Mouse (Mus musculus) embryonic facial prominence, embryonic 12.5 days (tissue): ENCODE results near the gene D17Wsu92e. TPM values are rescaled to one million over a fixed set of nuclear protein-coding genes. Genes with fewer than 3 reads are reported as not detected.

Source experiments
- ATAC-seq: fragments of 200-750 bp; cut with Nextera tagmentation; 2 replicates; pipeline ENCODE4 v1.8.0; 2017; ENCODE audit not compliant: insufficient number of reproducible peaks, insufficient read depth, low FRiP score, low TSS enrichment
- H3K27ac ChIP-seq: fragments of 300-500 bp; sonication (generic); 2 replicates; pipeline ENCODE4 v1.5.1; 2016; ENCODE audit warnings: mild to moderate bottlenecking
- H3K27me3 ChIP-seq: fragments of 300-500 bp; sonication (generic); 2 replicates; pipeline ENCODE4 v1.6.1; 2016; ENCODE audit warnings: mild to moderate bottlenecking, moderate library complexity
- H3K36me3 ChIP-seq: fragments of 300-500 bp; sonication (generic); 2 replicates; pipeline ENCODE4 v1.6.1; 2016; ENCODE audit warnings: mild to moderate bottlenecking
- H3K4me1 ChIP-seq: fragments of 300-500 bp; sonication (generic); 2 replicates; pipeline ENCODE4 v1.6.1; 2016
- H3K4me2 ChIP-seq: fragments of 300-500 bp; sonication (generic); replicated peaks from 2 replicates; pipeline ENCODE4 v1.6.1; 2016; ENCODE audit warnings: mild to moderate bottlenecking, moderate library complexity
- H3K4me3 ChIP-seq: fragments of 300-500 bp; sonication (generic); 2 replicates; pipeline ENCODE4 v1.5.1; 2016; ENCODE audit warnings: mild to moderate bottlenecking
- H3K9ac ChIP-seq: fragments of 300-500 bp; sonication (generic); 2 replicates; pipeline ENCODE4 v1.6.1; 2016; ENCODE audit warnings: mild to moderate bottlenecking, moderate library complexity
- H3K9me3 ChIP-seq: fragments of 300-500 bp; sonication (generic); 2 replicates; pipeline ENCODE4 v1.6.1; 2016; ENCODE audit warnings: mild to moderate bottlenecking, moderate library complexity
- WGBS: fragments of 180-500 bp; shearing (Covaris S2); methylation state at CpG from one replicate; pipeline ENCODE4 v1.1.7; 2016; 5-methylcytosine and 5-hydroxymethylcytosine counted together
- polyA plus RNA-seq: library from polyadenylated mRNA; unstranded; fragments of >200 nt; fragmentation: Nextera tagmentation; extraction: Ambion mirVana; gene quantifications from 2 replicates; pipeline ENCODE4 v1.2.1, GENCODE M21; 2016

The D17Wsu92e gene
- polyA plus RNA-seq, 1 experiment from 2014 or later, result 18.9 TPM

DNA sequence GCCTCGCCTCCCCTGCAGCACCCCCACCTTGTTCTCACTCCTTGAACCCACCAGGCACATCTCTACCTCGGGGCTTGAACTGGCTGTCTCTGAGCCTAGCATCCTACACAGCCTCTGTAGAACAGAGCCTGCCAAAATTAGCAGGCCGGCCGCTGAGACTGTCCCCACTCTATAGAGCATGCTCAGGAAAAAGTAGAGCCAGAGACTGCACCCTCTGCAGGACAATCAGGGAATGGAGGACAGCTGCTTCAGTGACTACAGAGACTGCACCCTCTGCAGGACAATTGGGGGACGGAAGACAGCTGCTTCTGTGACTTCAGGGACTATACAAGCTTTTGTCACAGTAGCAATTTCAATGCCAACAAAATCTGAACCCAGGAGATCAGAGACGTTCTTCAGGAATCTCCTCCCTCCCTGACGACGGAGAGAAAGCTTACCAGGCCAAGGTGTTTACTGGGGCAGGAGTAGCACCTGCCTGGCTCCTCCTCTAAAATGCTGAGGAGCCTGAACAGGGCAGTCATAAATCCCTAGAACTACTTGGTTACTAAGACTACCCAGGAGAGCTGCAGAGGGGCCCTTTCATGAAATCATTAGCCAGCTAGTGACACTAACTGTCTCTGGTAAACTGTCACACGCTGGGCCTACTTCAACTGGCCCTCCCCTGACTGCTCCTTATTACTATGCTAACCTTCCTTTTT, 58.7 kb downstream of the D17Wsu92e start:
- Histone ChIP-seq H3K27ac (no peak overlapping the region), H3K9ac (peak overlapping the region; percentile 27; the same call in 1 of the 2 replicates), H3K4me3 (no peak overlapping the region), H3K27me3 (no peaks in the 10 kb centered on the region), H3K4me1 (0 out of 2 replicates have a peak, but pooled peaks cover 4% of the 10 kb centered on the region), H3K36me3 (peaks cover 30% of the 10 kb centered on the region), H3K9me3 (peaks cover 7% of the 10 kb centered on the region; the same call in 1 of the 2 replicates), H3K4me2 (no peak overlapping the region)
- 38% methylated on average over 9 of the region's 9 CpGs for WGBS
- ATAC-seq, result no peak

DNA sequence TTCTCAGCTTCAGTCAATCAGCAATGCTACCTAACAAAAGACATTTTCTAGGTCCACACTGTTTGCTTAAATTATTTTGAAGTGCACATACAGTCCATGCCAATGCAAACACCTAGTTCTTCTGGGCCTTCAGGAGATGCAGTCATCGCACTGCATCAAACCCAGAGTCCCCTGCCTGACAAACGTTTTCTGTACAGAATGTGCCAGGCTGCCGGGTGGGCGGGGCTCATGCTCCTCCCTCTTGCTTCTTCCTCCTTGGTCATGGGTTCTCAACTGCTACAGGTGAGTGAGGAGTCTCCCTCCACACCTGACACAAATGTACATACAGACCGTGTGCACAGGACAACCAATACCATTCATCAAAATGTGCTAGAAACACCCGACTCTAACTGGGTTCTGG, 60.3 kb downstream of the D17Wsu92e start:
- Histone ChIP-seq H3K27ac (no peak overlapping the region), H3K27me3 (no peaks in the 10 kb centered on the region), H3K9me3 (peaks cover 7% of the 10 kb centered on the region; the same call in 1 of the 2 replicates), H3K9ac (no peak overlapping the region), H3K4me3 (no peak overlapping the region), H3K4me2 (no peak overlapping the region), H3K36me3 (peaks cover 15% of the 10 kb centered on the region), H3K4me1 (0 out of 2 replicates have a peak, but pooled peaks cover 4% of the 10 kb centered on the region)
- WGBS, result 72% methylated on average over 6 of the region's 6 CpGs
- no peak for ATAC-seq

- Histone ChIP-seq H3K9ac (no peak overlapping the region), H3K9me3 (no peaks in the 10 kb centered on the region), H3K27me3 (no peaks in the 10 kb centered on the region), H3K4me2 (no peak overlapping the region), H3K4me3 (no peak overlapping the region), H3K36me3 (peaks cover 29% of the 10 kb centered on the region), H3K4me1 (peaks cover 2% of the 10 kb centered on the region; the same call in 1 of the 2 replicates), H3K27ac (no peak overlapping the region)
- WGBS, result 87% methylated on average over 8 of the region's 8 CpGs
- no peak for ATAC-seq
Measured at GRCm38 (mm10) chr17:27751314-27752202, 68.9 kb downstream of the D17Wsu92e start.

DNA sequence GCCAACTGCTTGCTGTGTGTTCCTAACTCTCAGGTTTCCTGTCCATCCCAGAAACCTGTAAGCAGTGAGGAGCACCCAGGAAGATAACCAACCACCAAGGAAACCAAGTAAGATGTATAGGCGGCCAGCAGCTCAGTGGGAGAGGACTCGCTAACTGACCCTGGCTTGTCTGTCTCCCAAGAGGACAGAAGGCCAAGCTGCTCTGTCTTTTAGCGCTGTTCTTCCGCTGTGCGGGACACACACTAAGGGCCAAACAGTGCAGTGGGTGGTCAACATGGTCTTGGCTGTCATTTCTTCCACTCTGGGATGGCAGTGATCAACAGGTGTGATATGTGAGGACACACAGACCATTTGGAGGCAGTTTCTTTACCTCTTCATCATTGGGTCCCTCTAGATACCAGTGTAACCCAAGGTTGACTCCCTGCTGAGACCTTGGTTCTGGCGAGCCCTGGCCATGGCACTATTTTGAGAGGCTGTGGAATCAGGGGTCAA, 70.0 kb downstream of the D17Wsu92e start:
- H3K4me3 ChIP-seq, result no peak overlapping the region
- H3K4me1 ChIP-seq, result peaks cover 7% of the 10 kb centered on the region; the same call in 1 of the 2 replicates
- no peaks in the 10 kb centered on the region for H3K27me3 ChIP-seq
- H3K4me2 ChIP-seq, result no peak overlapping the region
- H3K36me3 ChIP-seq, result peaks cover 29% of the 10 kb centered on the region
- ATAC-seq, result no peak
- H3K27ac ChIP-seq, result no peak overlapping the region
- no peaks in the 10 kb centered on the region for H3K9me3 ChIP-seq
- H3K9ac ChIP-seq, result no peak overlapping the region
- WGBS, result 89% methylated on average over 6 of the region's 6 CpGs

GRCm38 (mm10) chr17:27748123-27748522, 72.3 kb downstream of the D17Wsu92e start:
- 86% methylated on average over 2 of the region's 2 CpGs for WGBS
- H3K4me1 ChIP-seq, result peaks cover 7% of the 10 kb centered on the region; the same call in 1 of the 2 replicates
- H3K9me3 ChIP-seq, result no peaks in the 10 kb centered on the region
- H3K27ac ChIP-seq, result no peak overlapping the region
- no peak; the same call in 1 of the 2 replicates for ATAC-seq
- H3K27me3 ChIP-seq, result no peaks in the 10 kb centered on the region
- H3K9ac ChIP-seq, result no peak overlapping the region
- H3K4me2 ChIP-seq, result no peak overlapping the region
- peaks cover 26% of the 10 kb centered on the region for H3K36me3 ChIP-seq
- no peak overlapping the region for H3K4me3 ChIP-seq

DNA sequence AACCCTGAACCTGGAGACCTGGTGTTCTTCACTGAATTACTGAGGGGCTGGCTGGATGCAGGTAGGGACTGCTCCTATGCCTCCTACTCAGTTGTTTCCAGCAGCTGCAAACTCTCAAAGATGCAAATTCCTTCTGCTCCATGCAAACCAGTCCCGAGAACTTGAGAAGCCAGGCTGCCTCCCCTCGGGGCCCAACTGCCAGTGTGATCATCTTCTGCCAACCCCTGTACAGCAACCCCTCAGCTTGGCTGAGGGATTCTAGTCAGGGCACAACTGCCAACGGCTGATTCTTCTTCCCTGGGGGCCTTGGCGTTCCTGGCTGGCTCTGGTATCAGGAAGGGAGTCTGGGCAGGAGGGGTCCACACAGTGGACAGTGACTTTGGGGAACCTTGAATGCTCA, 74.0 kb downstream of the D17Wsu92e start:
- Histone ChIP-seq H3K4me3 (no peak overlapping the region), H3K4me2 (no peak overlapping the region), H3K27ac (no peak overlapping the region; the same call in 1 of the 2 replicates), H3K4me1 (peaks cover 7% of the 10 kb centered on the region; the same call in 1 of the 2 replicates), H3K9ac (no peak overlapping the region), H3K27me3 (no peaks in the 10 kb centered on the region), H3K9me3 (no peaks in the 10 kb centered on the region), H3K36me3 (peaks cover 10% of the 10 kb centered on the region; the same call in 1 of the 2 replicates)
- ATAC-seq, result no peak
- 44% methylated on average over 4 of the region's 4 CpGs for WGBS

- H3K9ac ChIP-seq, result no peak overlapping the region
- 91% methylated on average over 6 of the region's 6 CpGs for WGBS
- 0 out of 2 replicates have a peak, but pooled peaks cover 3% of the 10 kb centered on the region for H3K36me3 ChIP-seq
Measured at GRCm38 (mm10) chr17:27740961-27741360, 79.5 kb downstream of the D17Wsu92e start.

DNA sequence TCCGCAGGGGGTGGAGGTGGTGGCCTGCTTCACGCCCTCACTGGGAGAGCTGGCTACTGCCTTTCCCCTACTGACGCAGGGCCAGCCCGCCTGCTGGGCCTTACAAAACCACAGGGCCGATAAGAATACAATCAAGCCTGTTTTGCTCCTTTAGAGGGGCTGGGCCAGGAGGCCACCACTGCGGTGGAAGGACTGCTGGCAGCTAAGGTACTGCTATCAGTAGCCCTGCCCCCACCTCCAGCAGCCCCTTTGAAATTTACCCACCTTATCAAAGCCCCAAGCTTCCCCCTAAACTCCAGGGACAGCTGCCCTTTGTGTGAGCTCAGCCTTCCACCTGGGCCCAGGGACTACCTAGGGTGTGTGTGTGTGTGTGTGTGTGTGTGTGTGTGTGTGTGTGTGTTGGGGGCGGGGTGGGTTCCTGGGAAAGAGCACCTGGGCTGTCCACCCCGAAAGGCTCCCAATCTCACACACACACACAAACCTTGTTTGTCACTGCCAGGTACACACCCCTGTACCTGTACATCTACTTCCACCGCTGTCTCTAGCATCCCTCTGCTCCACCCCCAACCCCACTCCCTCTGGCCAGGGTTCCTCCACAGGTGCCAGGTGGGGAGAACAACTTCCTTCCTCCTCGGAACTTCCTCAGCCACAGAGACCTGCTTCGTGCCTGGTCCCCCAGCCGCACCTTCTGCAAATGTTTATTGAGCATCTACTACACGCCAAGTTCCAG, 85.9 kb downstream of the D17Wsu92e start:
- no peaks in the 10 kb centered on the region for H3K36me3 ChIP-seq
- H3K27me3 ChIP-seq, result peaks cover 8% of the 10 kb centered on the region; the same call in 1 of the 2 replicates
- no peak overlapping the region for H3K4me3 ChIP-seq
- H3K9ac ChIP-seq, result no peak overlapping the region
- no peak overlapping the region for H3K27ac ChIP-seq
- 19% methylated on average over 12 of the region's 13 CpGs for WGBS
- ATAC-seq, result no peak
- H3K4me2 ChIP-seq, result no peak overlapping the region
- H3K4me1 ChIP-seq, result no peaks in the 10 kb centered on the region
- peaks cover 2% of the 10 kb centered on the region; the same call in 1 of the 2 replicates for H3K9me3 ChIP-seq

More at GRCm38 (mm10) chr17:27740961-27741360, 79.5 kb downstream of the D17Wsu92e start:
- H3K9me3 ChIP-seq, result no peaks in the 10 kb centered on the region
- H3K4me2 ChIP-seq, result no peak overlapping the region
- H3K27ac ChIP-seq, result no peak overlapping the region
- no peaks in the 10 kb centered on the region for H3K27me3 ChIP-seq
- no peaks in the 10 kb centered on the region for H3K4me1 ChIP-seq
- H3K4me3 ChIP-seq, result no peak overlapping the region
- no peak for ATAC-seq

GRCm38 (mm10) chr17:27732694-27733093, 87.8 kb downstream of the D17Wsu92e start:
- H3K9me3 ChIP-seq, result peaks cover 2% of the 10 kb centered on the region; the same call in 1 of the 2 replicates

DNA sequence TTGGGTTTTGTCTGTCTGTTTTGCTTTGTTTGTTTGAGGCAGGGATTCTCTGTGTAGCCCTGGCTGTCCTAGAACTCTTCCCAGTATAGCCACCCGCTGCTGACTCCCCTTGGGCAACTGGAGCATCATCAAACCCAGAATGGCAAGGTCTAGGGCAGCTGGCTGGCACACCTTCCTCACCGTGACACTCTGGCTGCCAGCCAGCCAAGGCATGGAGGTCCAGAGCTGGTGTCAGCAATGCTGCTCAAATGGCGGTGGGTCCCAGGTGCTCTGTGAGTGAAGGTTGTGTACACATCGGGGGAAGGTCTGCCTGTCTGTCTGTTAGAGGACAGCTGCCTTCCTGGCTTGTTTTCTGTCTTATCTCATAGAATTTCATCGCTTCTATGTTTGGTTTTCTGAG, 88.3 kb downstream of the D17Wsu92e start:
- Histone ChIP-seq H3K36me3 (no peaks in the 10 kb centered on the region), H3K27ac (no peak overlapping the region), H3K9me3 (peaks cover 2% of the 10 kb centered on the region; the same call in 1 of the 2 replicates), H3K4me2 (no peak overlapping the region), H3K27me3 (peaks cover 8% of the 10 kb centered on the region; the same call in 1 of the 2 replicates), H3K9ac (no peak overlapping the region), H3K4me1 (no peaks in the 10 kb centered on the region), H3K4me3 (no peak overlapping the region)
- WGBS, result 82% methylated on average over 5 of the region's 5 CpGs
- no peak for ATAC-seq

More at GRCm38 (mm10) chr17:27732694-27733093, 87.8 kb downstream of the D17Wsu92e start:
- no peak overlapping the region for H3K27ac ChIP-seq
- no peaks in the 10 kb centered on the region for H3K4me1 ChIP-seq
- no peak overlapping the region for H3K9ac ChIP-seq
- H3K36me3 ChIP-seq, result no peaks in the 10 kb centered on the region
- peaks cover 8% of the 10 kb centered on the region; the same call in 1 of the 2 replicates for H3K27me3 ChIP-seq
- WGBS, result 78% methylated on average over 3 of the region's 3 CpGs
- H3K4me3 ChIP-seq, result no peak overlapping the region
- no peak overlapping the region for H3K4me2 ChIP-seq
- no peak for ATAC-seq

DNA sequence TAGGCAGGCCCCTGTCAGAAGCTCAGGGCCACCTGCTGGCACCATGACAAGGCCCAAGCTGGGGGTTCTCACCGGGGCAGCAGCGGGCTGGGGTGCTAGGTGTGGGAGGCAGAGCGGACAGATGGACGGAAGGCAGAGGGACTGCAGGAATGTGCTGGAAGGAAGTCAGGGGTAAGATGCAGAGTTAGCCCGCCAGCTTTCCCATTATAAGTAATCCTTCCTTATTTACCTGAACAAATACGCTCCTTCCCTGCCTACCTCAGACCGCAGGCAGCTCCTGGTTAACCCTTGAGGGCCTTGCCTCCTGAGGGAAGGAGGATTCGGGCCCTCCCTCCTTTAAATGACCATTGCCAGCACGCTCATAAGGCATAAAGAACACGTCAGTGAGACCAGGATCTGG, 91.7 kb downstream of the D17Wsu92e start, which contains the start of gene Spdef:
Spdef (minus strand) TSS at position 186 of the 400 bp plus-strand sequence.
- peaks cover 2% of the 10 kb centered on the region; the same call in 1 of the 2 replicates for H3K9me3 ChIP-seq
- no peak for ATAC-seq
- peaks cover 23% of the 10 kb centered on the region for H3K4me1 ChIP-seq
- H3K4me2 ChIP-seq, result no peak within 1 kb of the TSS
- no peaks in the 10 kb centered on the region for H3K36me3 ChIP-seq
- H3K9ac ChIP-seq, result no peak within 1 kb of the TSS
- H3K27ac ChIP-seq, result no peak within 1 kb of the TSS
- H3K4me3 ChIP-seq, result no peak within 1 kb of the TSS
- 70% methylated on average over 10 of the region's 10 CpGs for WGBS
- 0 out of 2 replicates have a peak, but pooled peaks cover 2% of the 10 kb centered on the region for H3K27me3 ChIP-seq
